Mouse (Mus musculus): Measurements from ENCODE around the gene Gm20822.
"Not testable (repeated sequence)": the region's sequence is repeated elsewhere in the genome, so short reads cannot be mapped to it uniquely, and the experiment has no call there.

The Gm20822 gene

DNA sequence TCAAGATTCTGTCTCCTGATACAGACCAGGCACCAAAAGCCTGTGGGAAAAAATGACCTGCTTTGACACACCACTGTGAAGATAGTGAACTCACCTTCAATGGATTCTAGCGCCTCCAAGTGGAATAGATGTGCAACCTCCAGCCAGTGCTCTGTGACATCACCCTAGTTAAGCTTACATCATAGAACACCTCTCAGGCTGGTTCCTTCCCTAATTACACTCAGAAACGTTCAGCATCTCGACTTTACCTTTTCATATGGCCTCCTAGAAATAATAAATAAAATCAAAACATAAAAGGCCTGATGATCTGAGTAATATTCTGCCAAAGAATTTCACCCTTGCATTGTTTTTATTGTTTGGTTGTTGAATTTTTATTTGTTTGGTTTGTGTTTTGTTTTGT is at the start of gene Gm20822:
Gene Gm20822, minus strand, starts transcription at position 101 of the 400 bp plus-strand sequence.
- not testable (repeated sequence) for TF ChIP-seq GATA4 (IDR thresholded peaks at IDR 0.05; ENCODE audit: insufficient replicate concordance, low read length)
